ENCODE assay signal across 8 mouse cellular contexts in the genomic region with DNA sequence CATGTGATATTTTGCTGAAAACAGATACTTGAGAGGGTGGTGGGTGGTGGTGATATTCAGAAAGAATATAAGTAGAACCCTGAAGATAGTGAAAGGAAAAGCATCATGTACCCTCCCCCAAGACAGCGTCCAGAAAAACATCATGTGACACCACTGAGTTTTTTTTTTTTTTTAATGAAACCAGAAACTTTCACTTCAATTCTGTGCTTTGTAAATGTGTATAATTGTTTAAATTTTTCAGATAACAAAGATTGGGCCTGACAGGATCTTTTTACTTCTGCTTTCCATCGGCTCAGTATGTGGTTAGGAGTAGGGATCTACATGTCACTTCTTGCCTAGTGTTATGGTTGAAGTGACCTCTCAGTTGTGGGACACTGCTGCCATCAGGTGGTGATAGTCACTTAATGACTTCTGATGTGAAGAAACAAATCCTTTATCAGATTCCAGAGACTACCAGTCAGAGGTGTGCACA. TPM values are rescaled to one million over a fixed set of nuclear protein-coding genes. Genes with fewer than 3 reads are reported as not detected.
DNase-seq lines count a peak whose midpoint lies in the region; ATAC-seq lines count a peak whose summit lies in the region.

No protein-coding gene starts in this region.

- H3K4me1 ChIP-seq in intestine, embryonic 16.5 days (ENCODE audit: control insufficient read depth, insufficient read depth, low read length) = no peaks in the 10 kb centered on the region

- WGBS in intestine, embryonic 16.5 days = 46% methylated on average over 2 of the region's 2 CpGs

- H3K27me3 ChIP-seq in intestine, embryonic 16.5 days (replicated peaks; ENCODE audit: control insufficient read depth, insufficient read depth, low read length) = no peaks in the 10 kb centered on the region

- intact Hi-C loops in left cerebral cortex, postnatal 25 days (cut with DNase I) = loop anchor here (2.0 kb wide), 1 partner anchor 248 kb away; no protein-coding TSS in a partner anchor

- H3K4me2 ChIP-seq in intestine, embryonic 16.5 days (ENCODE audit: low read depth, low read length) = no peak overlapping the region

- no peaks in the 10 kb centered on the region for H3K36me3 ChIP-seq in intestine, embryonic 16.5 days (ENCODE audit: control insufficient read depth, insufficient read depth, low read length)

- H3K9ac ChIP-seq in intestine, embryonic 16.5 days (ENCODE audit: low read depth, low read length) = no peak overlapping the region

- no peak overlapping the region for H3K4me3 ChIP-seq in intestine, embryonic 16.5 days (ENCODE audit: low read length)

- H3K27ac ChIP-seq in intestine, embryonic 16.5 days (ENCODE audit: low read length) = no peak overlapping the region

- peak; percentile 82 for ATAC-seq in intestine, embryonic 16.5 days

- peak; percentile 79 for DNase-seq in urinary bladder, postnatal 14 days (ENCODE audit: low spot score)
- no peak for DNase-seq in urinary bladder, adult 2 months (ENCODE audit: low spot score)
- peak; percentile 57 to 60 for DNase-seq in cerebellum, adult 18-20 months
- DNase-seq in frontal cortex, postnatal 36 days (ENCODE audit: low spot score in 2 of 2) = peak; percentile 15 to 52
- peak; percentile 26 to 49 for DNase-seq in left cerebral cortex, postnatal 25 days (ENCODE audit: low spot score in 2 of 2)
- peak; percentile 50 for DNase-seq in mesoderm, embryonic 11.5 days (ENCODE audit: low read depth, low spot score)
- peak; percentile 76 to 84 for DNase-seq in spleen, postnatal 36 days (ENCODE audit: low spot score in 2 of 2)

- no peaks in the 10 kb centered on the region for H3K9me3 ChIP-seq in intestine, embryonic 16.5 days (ENCODE audit: control insufficient read depth, low read length)

RNA-seq across cellular contexts. Expression of a gene that starts 33.7 kb away (rescaled TPM):
- polyA plus RNA-seq in urinary bladder, adult 2 months (2012; rRNA removed) = 4.7 and 6.4 TPM in 2 replicates
- polyA plus RNA-seq in intestine, embryonic 16.5 days (2015; fragmentation: Nextera tagmentation; extraction: Ambion mirVana) = 10.9 and 11.4 TPM in 2 replicates
- total RNA-seq in left cerebral cortex, postnatal 25 days (2021) = 10 to 100 TPM; 52.4 to 56.3 TPM
